ENCODE assay signal across 9 mouse cellular contexts in the genomic region with DNA sequence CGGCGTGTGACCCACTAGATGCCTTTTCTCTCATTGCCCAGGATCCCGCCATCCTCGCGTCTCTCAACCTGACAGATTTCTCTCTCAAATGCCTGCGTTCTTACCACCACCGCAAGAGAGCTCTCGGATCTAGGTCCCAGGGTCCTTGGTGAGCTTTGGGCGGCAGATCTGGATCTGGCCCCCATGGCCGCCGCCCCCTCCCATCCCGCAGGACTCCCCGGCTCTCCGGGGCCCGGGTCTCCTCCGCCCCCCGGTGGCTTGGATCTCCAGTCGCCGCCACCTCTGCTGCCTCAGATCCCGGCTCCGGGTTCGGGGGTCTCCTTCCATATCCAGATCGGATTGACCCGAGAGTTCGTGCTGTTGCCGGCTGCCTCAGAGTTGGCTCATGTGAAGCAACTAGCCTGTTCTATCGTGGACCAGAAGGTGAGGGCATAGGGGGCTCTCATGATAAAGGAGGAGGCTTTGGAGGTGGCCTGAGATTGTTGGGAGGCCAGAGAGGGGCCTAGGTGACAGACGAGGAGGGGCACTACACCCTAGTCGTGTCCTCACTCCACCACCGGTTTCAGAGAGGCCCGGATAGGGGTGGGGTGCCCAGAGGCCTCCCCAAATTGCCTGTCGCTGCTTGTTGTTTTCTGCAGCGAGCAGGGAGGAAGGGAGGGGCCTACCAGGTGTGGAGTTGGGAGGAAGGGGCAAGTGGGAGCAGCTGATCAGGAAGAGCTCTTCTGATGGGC. TPM values are rescaled to one million over a fixed set of nuclear protein-coding genes. Genes with fewer than 3 reads are reported as not detected.
DNase-seq lines count a peak whose midpoint lies in the region; ATAC-seq and TF ChIP-seq lines count a peak whose summit lies in the region.
"Had no signal": no experiment of that assay in that cellular context is flagged by ENCODE, and none has a peak within 500 bp of the region (broad histone marks: within the 10 kb centered on the region; RNA-seq: fewer than 3 reads in every experiment).

No protein-coding gene starts in this region.

- H3K4me3 ChIP-seq in ES-Bruce4 (ENCODE audit: low read depth, low read length), result peak overlapping the region; percentile 71
- H3K4me3 ChIP-seq in forebrain, postnatal 0 days (ENCODE audit: low read depth, low read length), result peak overlapping the region; percentile 62
- peak overlapping the region; percentile 64 for H3K4me3 ChIP-seq in intestine, embryonic 16.5 days (ENCODE audit: low read length)
- H3K4me3 ChIP-seq in neural tube, embryonic 14.5 days (ENCODE audit: low read depth, low read length), result peak overlapping the region; percentile 54

- no peaks in the 10 kb centered on the region for H3K9me3 ChIP-seq in ES-Bruce4 (replicated peaks; ENCODE audit: control insufficient read depth, insufficient read depth, low read length, poor library complexity, severe bottlenecking)
- no peaks in the 10 kb centered on the region for H3K9me3 ChIP-seq in forebrain, postnatal 0 days (ENCODE audit: low read length)
- H3K9me3 ChIP-seq in intestine, embryonic 16.5 days (ENCODE audit: control insufficient read depth, low read length), result no peaks in the 10 kb centered on the region
- H3K9me3 ChIP-seq in neural tube, embryonic 14.5 days (ENCODE audit: control insufficient read depth, low read length), result no peaks in the 10 kb centered on the region

- DNase-seq in 3134 (ENCODE audit: extremely low read depth, insufficient read length, low spot score) (peak; percentile 35), adipocyte (ENCODE audit: low spot score) (no peak)
- DNase-seq in forebrain, postnatal 0 days, result peak; percentile 24
- DNase-seq in lung, adult 18-20 months, result peak; percentile 62 to 67
- DNase-seq in frontal cortex, adult 2 months (ENCODE audit: extremely low spot score in 1 of 2, low spot score in 1 of 2), result no peak

- TF ChIP-seq EP300 in ES-Bruce4 (IDR thresholded peaks at IDR 0.05; ENCODE audit: insufficient read depth, low read depth, low read length), result no peak

- peak overlapping the region; percentile 95 for H3K4me2 ChIP-seq in forebrain, postnatal 0 days (ENCODE audit: low read depth)
- H3K4me2 ChIP-seq in intestine, embryonic 16.5 days (ENCODE audit: low read depth, low read length), result peak overlapping the region; percentile 98
- H3K4me2 ChIP-seq in neural tube, embryonic 14.5 days (ENCODE audit: low read depth, low read length), result peak overlapping the region; percentile 84

- under 1% methylated on average over 33 of the region's 33 CpGs for WGBS in forebrain, postnatal 0 days
- WGBS in intestine, embryonic 16.5 days, result 5% methylated on average over 33 of the region's 33 CpGs
- WGBS in neural tube, embryonic 14.5 days, result 2% methylated on average over 33 of the region's 33 CpGs

- H3K27ac ChIP-seq in ES-Bruce4 (ENCODE audit: insufficient read depth, low read length), result no peak overlapping the region
- 0 out of 2 replicates have a peak overlapping the region, but pooled peaks have one; percentile 10 for H3K27ac ChIP-seq in forebrain, postnatal 0 days (ENCODE audit: low read depth, low read length)
- H3K27ac ChIP-seq in intestine, embryonic 16.5 days (ENCODE audit: low read length), result peak overlapping the region; percentile 83
- H3K27ac ChIP-seq in neural tube, embryonic 14.5 days (ENCODE audit: low read depth, low read length), result no peak overlapping the region; the same call in 1 of the 2 replicates

- ATAC-seq in forebrain, postnatal 0 days, result no peak
- peak; percentile 10 for ATAC-seq in intestine, embryonic 16.5 days
- ATAC-seq in neural tube, embryonic 14.5 days (ENCODE audit: low read depth), result peak; percentile 5; the same call in 1 of the 2 replicates

- no peaks in the 10 kb centered on the region for H3K27me3 ChIP-seq in ES-Bruce4 (ENCODE audit: control insufficient read depth, insufficient read depth, low read length, poor library complexity, severe bottlenecking)
- H3K27me3 ChIP-seq in forebrain, postnatal 0 days (ENCODE audit: insufficient read depth, low read length), result no peaks in the 10 kb centered on the region
- H3K27me3 ChIP-seq in intestine, embryonic 16.5 days (replicated peaks; ENCODE audit: control insufficient read depth, insufficient read depth, low read length), result no peaks in the 10 kb centered on the region
- no peaks in the 10 kb centered on the region for H3K27me3 ChIP-seq in neural tube, embryonic 14.5 days (ENCODE audit: control insufficient read depth, insufficient read depth, low read length)

- peaks cover 2% of the 10 kb centered on the region for H3K4me1 ChIP-seq in ES-Bruce4 (ENCODE audit: control insufficient read depth, insufficient read depth, low read length)
- no peaks in the 10 kb centered on the region for H3K4me1 ChIP-seq in forebrain, postnatal 0 days (ENCODE audit: insufficient read depth)
- H3K4me1 ChIP-seq in intestine, embryonic 16.5 days (ENCODE audit: control insufficient read depth, insufficient read depth, low read length), result peaks cover 21% of the 10 kb centered on the region
- H3K4me1 ChIP-seq in neural tube, embryonic 14.5 days (ENCODE audit: control insufficient read depth, insufficient read depth, low read length), result peaks cover 15% of the 10 kb centered on the region

- TF ChIP-seq POLR2A in ES-Bruce4 (IDR thresholded peaks at IDR 0.05; ENCODE audit: insufficient read depth, low read length), result no peak

- H3K9ac ChIP-seq in ES-Bruce4 (ENCODE audit: low read depth, poor library complexity, severe bottlenecking), result peak overlapping the region; percentile 51
- H3K9ac ChIP-seq in forebrain, postnatal 0 days, result peak overlapping the region; percentile 61
- H3K9ac ChIP-seq in intestine, embryonic 16.5 days (ENCODE audit: low read depth, low read length), result peak overlapping the region; percentile 85
- H3K9ac ChIP-seq in neural tube, embryonic 14.5 days (replicated peaks; ENCODE audit: low read depth, low read length), result peak overlapping the region; percentile 58

- TF ChIP-seq CTCF in ES-Bruce4 (IDR thresholded peaks at IDR 0.05; ENCODE audit: low read depth, low read length), result no peak
- TF ChIP-seq CTCF in forebrain, postnatal 0 days (IDR thresholded peaks at IDR 0.05; ENCODE audit: low read depth), result no peak

- H3K36me3 ChIP-seq in ES-Bruce4 (ENCODE audit: control insufficient read depth, insufficient read depth, low read length, poor library complexity, severe bottlenecking), result no peaks in the 10 kb centered on the region
- peaks cover 28% of the 10 kb centered on the region for H3K36me3 ChIP-seq in forebrain, postnatal 0 days (ENCODE audit: insufficient read depth)
- no peaks in the 10 kb centered on the region for H3K36me3 ChIP-seq in intestine, embryonic 16.5 days (ENCODE audit: control insufficient read depth, insufficient read depth, low read length)
- H3K36me3 ChIP-seq in neural tube, embryonic 14.5 days (ENCODE audit: control insufficient read depth, insufficient read depth, low read length), result peaks cover 23% of the 10 kb centered on the region

RNA-seq across cellular contexts. Expression of gene Prkd2, which starts 0.9 kb away (rescaled TPM):
- 18.4 and 18.5 TPM in 2 replicates for polyA plus RNA-seq in ES-Bruce4 (2011; ENCODE audit: insufficient read depth, insufficient read length, low read depth, missing spikeins)
- 2.9 and 3.9 TPM in 2 replicates for total RNA-seq in forebrain, postnatal 0 days (2014; rRNA removed)
- 2.7 and 4.0 TPM in 2 replicates for polyA plus RNA-seq in forebrain, postnatal 0 days (2015; fragmentation: Nextera tagmentation; extraction: Ambion mirVana)
- polyA plus RNA-seq in intestine, embryonic 16.5 days (2015; fragmentation: Nextera tagmentation; extraction: Ambion mirVana), result 10.3 and 11.5 TPM in 2 replicates
- polyA plus RNA-seq in neural tube, embryonic 14.5 days (2014; fragmentation: Nextera tagmentation; extraction: Ambion mirVana), result 4.5 and 7.4 TPM in 2 replicates
- polyA plus RNA-seq in frontal cortex, adult 2 months (2012; rRNA removed), result 6.4 and 6.7 TPM in 2 replicates

RNA-seq across cellular contexts. Expression of gene Fkrp, which starts 27.1 kb away (rescaled TPM):
- 14.7 and 17.4 TPM in 2 replicates for polyA plus RNA-seq in ES-Bruce4 (2011; ENCODE audit: insufficient read depth, insufficient read length, low read depth, missing spikeins)
- 40.0 and 54.6 TPM in 2 replicates for total RNA-seq in forebrain, postnatal 0 days (2014; rRNA removed)
- polyA plus RNA-seq in forebrain, postnatal 0 days (2015; fragmentation: Nextera tagmentation; extraction: Ambion mirVana), result 31.7 and 37.8 TPM in 2 replicates
- polyA plus RNA-seq in intestine, embryonic 16.5 days (2015; fragmentation: Nextera tagmentation; extraction: Ambion mirVana), result 20.3 and 22.3 TPM in 2 replicates
- 44.5 and 51.5 TPM in 2 replicates for polyA plus RNA-seq in neural tube, embryonic 14.5 days (2014; fragmentation: Nextera tagmentation; extraction: Ambion mirVana)
- polyA plus RNA-seq in frontal cortex, adult 2 months (2012; rRNA removed), result 38.2 and 40.3 TPM in 2 replicates

RNA-seq across cellular contexts. Expression of gene Strn4, which starts 27.9 kb away (rescaled TPM):
- 53.5 and 55.5 TPM in 2 replicates for polyA plus RNA-seq in ES-Bruce4 (2011; ENCODE audit: insufficient read depth, insufficient read length, low read depth, missing spikeins)
- total RNA-seq in forebrain, postnatal 0 days (2014; rRNA removed), result 240 and 243 TPM in 2 replicates
- polyA plus RNA-seq in forebrain, postnatal 0 days (2015; fragmentation: Nextera tagmentation; extraction: Ambion mirVana), result 168 and 169 TPM in 2 replicates
- 68.9 and 72.3 TPM in 2 replicates for polyA plus RNA-seq in intestine, embryonic 16.5 days (2015; fragmentation: Nextera tagmentation; extraction: Ambion mirVana)
- 191 and 199 TPM in 2 replicates for polyA plus RNA-seq in neural tube, embryonic 14.5 days (2014; fragmentation: Nextera tagmentation; extraction: Ambion mirVana)
- polyA plus RNA-seq in frontal cortex, adult 2 months (2012; rRNA removed), result 262 TPM in 2 replicates

RNA-seq across cellular contexts. Expression of gene Dact3, which starts 31.5 kb away (rescaled TPM):
- 19.2 and 20.8 TPM in 2 replicates for polyA plus RNA-seq in ES-Bruce4 (2011; ENCODE audit: insufficient read depth, insufficient read length, low read depth, missing spikeins)
- total RNA-seq in forebrain, postnatal 0 days (2014; rRNA removed), result 69.0 and 70.3 TPM in 2 replicates
- 7.8 and 8.6 TPM in 2 replicates for polyA plus RNA-seq in forebrain, postnatal 0 days (2015; fragmentation: Nextera tagmentation; extraction: Ambion mirVana)
- 1.6 and 1.7 TPM in 2 replicates for polyA plus RNA-seq in intestine, embryonic 16.5 days (2015; fragmentation: Nextera tagmentation; extraction: Ambion mirVana)
- 5.8 and 6.1 TPM in 2 replicates for polyA plus RNA-seq in neural tube, embryonic 14.5 days (2014; fragmentation: Nextera tagmentation; extraction: Ambion mirVana)
- polyA plus RNA-seq in frontal cortex, adult 2 months (2012; rRNA removed), result 151 and 154 TPM in 2 replicates

RNA-seq across cellular contexts. Expression of gene Gng8, which starts 48.0 kb away (rescaled TPM):
- 4.5 and 4.6 TPM in 2 replicates for polyA plus RNA-seq in ES-Bruce4 (2011; ENCODE audit: insufficient read depth, insufficient read length, low read depth, missing spikeins)
- total RNA-seq in forebrain, postnatal 0 days (2014; rRNA removed), result not detected in 2 replicates
- 9.3 and 16.4 TPM in 2 replicates for polyA plus RNA-seq in forebrain, postnatal 0 days (2015; fragmentation: Nextera tagmentation; extraction: Ambion mirVana)
- polyA plus RNA-seq in intestine, embryonic 16.5 days (2015; fragmentation: Nextera tagmentation; extraction: Ambion mirVana), result 7.8 and 9.2 TPM in 2 replicates
- polyA plus RNA-seq in neural tube, embryonic 14.5 days (2014; fragmentation: Nextera tagmentation; extraction: Ambion mirVana), result 0.39 and 9.8 TPM in 2 replicates
- polyA plus RNA-seq in frontal cortex, adult 2 months (2012; rRNA removed), result 5.9 and 7.6 TPM in 2 replicates
- total RNA-seq: common myeloid progenitor, adult 5-6 weeks had no signal

Comparison
In these comparisons a context has a peak if more than half of its experiments do, and no peak if none do; other contexts are left out.
1. DNase-seq: peak in 3134 (single experiment), forebrain, postnatal 0 days (single experiment) and lung, adult 18-20 months (2 of 2); none in frontal cortex, adult 2 months (0 of 2) and adipocyte (single experiment).
2. H3K27ac ChIP-seq: peak in forebrain, postnatal 0 days (single experiment) and intestine, embryonic 16.5 days (single experiment); none in ES-Bruce4 (single experiment) and neural tube, embryonic 14.5 days (single experiment).
3. Peak in every context shown above with its lines, with median percentiles within 50 percentile points of each other: H3K4me3 ChIP-seq, H3K9ac ChIP-seq and H3K4me2 ChIP-seq.